Mouse (Mus musculus) monocyte, adult 5-6 weeks (primary cell): ENCODE results near the gene Rbfox1. TPM values are rescaled to one million over a fixed set of nuclear protein-coding genes. Genes with fewer than 3 reads are reported as not detected.

Source experiments
- ATAC-seq: fragments of 153-309, 156-312 bp; replicated peaks from 2 replicates; pipeline ENCODE4 v1.8.0; 2017; ENCODE audit warnings: mild to moderate bottlenecking; ENCODE audit not compliant: low TSS enrichment, insufficient number of reproducible peaks, severe bottlenecking, poor library complexity, low FRiP score
- total RNA-seq: library from RNA; stranded (forward); fragments of 200-1000, 200-491, 200-594 nt; gene quantifications from 3 replicates; pipeline ENCODE4 v1.2.3, GENCODE M21; 2017

Rbfox1 gene
- total RNA-seq, 1 experiment from 2014 or later, result not detected

DNA sequence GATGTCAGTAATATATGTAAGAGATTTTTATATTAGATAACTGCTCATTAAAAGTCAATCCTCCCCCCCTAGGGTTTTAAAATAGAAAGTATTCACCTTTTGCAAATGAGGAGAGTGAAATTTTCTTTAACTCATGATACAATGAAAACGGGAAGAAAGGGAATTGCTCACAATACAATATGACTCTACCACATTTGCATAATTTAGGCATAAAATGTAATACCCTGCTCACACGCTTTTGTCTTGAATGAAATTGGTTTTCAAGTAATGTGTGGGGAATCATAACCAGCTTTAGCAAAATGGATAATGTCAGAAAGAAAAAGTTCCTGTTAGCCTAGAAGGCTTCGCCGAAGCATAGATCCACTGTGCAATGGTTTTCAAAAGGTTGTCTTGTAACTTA lies 193.9 kb downstream of the Rbfox1 start:
- ATAC-seq, result no peak

DNA sequence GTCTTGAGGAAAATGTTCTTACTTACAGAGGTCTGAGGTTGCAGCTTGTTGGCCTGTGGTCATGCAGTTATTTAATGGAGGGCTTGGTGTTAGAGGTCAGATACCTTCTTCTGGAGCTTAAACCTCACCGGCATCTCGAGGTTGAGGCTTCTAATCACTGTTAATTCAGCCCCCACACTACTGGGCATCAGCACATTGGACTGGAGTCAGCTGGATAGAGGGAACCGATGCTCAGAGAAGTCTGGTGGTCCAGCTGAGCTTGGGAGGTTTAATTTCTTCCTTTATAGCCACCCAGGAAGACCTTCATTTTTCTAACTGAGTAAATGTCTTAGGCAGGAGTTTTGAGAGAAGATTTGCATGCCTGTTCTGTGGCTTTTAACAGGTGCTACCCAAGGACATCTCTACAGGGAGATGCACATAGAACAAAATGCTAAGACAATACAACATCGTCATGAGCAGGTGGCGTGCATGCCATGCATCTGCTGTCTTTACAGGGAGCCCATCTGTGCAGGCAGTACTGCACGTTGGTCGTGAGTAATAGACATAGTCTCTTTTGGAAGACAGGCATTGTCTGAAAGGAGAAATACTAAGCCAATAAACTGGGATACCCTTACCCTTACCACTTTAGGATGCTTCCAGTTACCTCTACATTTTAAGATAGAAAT lies 199.7 kb downstream of the Rbfox1 start:
- ATAC-seq, result no peak

DNA sequence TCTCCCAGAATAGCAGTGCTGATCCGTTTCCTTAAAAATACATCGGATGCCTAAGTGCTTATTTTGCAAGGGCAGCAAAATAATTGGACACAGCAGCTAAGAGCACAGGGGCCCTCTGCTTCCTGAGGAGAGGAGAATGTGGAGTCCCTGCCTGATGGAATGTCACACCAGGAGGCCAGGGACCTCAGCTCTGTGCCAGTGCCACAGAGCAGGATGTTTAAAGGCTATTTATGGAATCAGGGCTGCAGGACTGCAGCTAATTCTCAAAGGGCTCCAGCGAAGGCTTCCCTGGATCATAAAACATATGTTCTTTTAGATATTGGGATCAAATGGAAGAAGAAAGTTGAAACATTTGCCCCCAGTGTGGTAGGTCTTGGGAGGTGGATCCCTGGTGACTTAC lies 201.0 kb downstream of the Rbfox1 start:
- no peak for ATAC-seq

DNA sequence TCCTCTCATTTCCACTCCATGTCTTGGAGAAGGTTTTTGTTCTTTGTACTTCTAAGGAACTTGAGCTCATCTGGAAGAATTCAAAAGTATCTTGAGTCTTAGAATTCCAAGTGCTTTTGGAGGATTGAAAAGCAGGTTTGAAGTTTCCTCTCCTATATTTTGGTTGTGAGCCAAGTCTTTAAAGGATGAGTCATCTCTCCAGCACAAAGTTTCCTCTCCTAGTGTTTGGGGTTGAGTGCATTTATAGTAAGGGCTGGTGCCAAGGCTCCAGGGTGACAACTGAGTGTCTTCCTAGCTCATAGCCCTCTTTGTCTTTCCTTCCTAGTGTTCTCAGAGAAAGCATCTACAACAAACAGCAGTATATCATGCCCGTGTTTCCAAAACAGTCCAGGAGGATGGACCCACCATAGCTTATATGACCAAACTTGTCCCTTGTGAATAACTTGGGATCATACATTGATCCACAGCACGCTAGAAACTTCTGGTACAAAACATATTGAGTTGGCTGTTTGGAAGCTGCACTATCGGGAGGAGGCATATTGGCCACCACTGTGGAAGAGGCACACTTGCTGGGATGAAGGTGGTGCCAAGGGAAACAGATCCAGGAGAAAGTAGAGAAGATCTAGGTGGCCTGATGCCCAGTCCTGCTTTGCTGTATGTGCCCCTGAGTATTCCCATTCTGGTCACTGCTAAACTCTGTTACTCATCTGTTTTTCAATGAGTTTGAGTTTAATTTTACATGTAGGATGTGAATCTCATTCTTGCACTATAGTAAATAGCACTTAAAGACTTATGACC lies 206.4 kb downstream of the Rbfox1 start:
- no peak for ATAC-seq

DNA sequence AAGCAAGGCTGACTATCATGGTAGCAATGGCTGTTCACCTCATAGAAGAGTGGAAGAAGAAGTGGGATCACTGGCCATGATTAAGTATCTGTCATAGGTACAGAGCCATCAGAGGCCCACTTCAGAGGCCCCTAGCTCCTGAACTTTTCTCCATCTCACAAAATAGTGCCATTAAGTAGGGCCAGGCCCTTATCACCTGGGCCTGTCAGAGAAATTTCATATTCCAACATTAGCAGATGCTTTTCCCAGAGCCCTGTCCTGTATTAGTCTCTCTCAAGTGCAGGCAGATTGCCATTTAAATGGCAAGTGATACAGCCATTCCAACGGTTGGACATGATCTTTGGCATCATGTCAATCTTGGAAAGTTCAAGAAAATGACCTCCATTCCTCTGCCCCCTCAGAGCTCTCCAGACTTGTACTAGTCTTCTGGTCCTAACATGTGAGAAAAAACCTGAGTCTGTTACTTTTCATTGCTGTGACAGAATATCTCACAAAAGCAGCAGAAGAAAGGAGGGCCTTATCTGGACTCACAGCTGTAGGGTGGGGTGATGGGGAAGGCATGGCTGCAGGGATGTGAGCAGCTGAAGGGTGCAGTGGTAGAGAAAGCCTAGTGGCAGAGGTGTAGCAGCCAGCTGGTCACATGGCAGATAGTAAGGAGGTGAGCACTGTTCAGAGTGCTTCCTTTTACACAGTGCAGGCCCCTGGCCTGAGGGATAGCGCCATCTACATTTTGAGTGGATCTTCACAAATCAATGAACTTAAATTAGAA lies 210.6 kb downstream of the Rbfox1 start:
- no peak for ATAC-seq

DNA sequence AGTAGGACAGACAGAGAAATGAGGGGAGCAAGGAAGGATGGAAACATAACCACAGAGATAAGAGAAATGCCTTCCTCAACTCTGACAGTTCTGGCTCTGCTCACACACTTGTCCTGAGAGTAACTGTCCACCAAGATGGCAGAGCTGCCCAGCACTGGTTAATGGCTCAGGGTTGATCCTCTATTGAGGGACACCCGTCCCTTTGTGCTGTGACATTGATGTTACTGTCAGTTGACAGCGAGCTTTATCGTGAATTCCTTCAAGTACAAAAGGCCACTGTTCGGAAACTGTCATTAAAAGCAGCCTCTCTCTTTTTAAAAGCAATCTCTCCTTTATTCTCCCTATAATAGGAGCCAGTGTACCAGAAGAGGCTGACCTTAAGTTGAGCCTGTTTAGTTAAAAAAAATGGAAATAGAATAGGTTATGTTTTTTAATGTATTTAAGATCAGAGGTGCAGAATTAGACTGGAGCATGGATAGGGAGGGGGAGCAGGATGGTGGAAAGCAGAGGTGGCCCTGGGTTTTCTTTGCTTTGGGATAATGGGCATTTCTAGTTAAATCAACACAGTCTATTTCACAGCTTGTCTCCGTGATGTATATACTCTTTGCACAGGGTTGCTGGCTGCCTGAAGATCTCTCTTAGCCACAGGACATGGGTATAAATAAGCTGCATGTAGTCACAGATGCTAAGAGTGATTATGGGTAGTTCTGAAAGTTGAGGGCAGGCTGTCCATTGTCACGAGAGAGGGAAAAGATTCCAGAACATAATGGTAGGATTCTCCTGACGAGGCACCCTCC lies 212.3 kb downstream of the Rbfox1 start:
- ATAC-seq, result no peak

DNA sequence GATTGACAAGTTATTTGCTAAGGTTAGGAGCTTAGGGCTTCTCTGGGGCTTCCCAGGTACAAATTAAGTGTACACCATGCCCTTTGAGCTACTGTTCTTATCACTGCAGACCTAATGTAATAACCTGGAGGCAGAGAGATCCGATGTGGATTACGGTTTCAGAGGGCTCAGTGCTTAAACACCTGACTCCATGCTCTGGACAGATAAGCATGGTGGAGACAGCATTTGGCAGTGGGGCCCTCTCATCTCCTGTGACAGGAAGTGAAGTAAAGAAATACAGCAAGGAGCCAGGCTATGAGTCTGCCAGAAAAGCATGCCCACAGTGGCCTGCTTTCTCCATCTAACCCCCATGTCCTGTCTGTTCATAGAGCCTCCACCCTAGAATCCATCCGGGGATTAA lies 213.0 kb downstream of the Rbfox1 start:
- no peak for ATAC-seq

DNA sequence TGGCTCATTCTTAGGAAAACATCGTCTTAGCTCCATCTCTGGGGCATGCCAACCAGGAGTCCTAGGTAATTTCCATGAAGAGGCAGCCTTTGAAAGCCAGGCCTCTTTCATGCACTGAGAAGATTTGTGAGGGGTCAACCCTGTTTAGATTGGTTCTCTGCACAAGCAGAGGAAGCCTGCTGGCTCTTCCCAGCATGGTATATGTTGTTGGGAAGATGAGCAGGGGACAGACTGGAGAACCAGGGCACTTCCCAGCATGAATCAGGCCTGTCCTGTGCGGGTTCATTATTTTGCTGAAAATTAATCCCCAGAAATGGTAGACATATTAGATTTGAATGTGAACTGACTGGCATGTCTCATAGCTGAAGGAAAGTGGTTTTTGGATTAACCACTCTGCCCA lies 214.4 kb downstream of the Rbfox1 start:
- no peak for ATAC-seq

DNA sequence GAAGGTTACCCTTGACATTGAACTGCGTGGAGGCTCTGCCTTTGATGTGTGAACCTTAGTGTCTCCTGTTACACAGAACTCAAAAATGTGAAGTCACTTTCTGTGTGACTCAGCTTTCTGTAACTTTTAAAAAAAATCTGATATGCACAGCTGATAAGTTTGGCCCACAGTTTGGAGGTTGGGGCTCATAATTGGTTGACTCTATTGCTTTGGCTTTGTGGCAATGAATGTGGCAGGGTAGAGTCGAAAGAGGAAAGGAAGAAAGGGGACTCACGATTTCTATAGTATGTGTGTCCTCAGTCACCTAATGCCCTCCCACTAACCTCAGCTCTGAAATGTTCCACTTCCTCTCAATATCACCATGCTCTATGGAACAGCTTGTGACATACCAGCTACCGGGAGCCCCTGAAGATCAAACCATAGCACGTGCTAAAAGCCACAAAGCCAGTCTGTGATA lies 215.3 kb downstream of the Rbfox1 start:
- no peak for ATAC-seq

DNA sequence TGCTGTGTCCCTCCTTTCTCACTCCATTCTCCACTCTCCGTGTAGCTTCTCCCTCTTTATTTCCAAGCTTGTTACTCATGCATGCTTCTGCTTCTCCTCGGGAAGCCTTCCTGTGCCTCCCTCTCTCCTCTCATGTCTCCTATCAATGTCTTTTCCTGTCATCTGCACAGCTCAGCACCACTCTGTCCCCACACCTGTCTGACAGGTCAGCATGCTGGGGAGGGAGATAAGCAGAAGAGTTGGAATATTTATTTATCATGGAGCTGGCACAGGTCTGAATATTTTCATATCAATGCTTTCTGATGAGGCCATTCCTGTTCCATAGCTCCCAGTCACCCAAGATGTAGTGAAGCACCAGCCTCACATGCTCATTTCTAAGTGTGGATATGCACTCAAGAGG lies 218.6 kb downstream of the Rbfox1 start:
- ATAC-seq, result no peak

DNA sequence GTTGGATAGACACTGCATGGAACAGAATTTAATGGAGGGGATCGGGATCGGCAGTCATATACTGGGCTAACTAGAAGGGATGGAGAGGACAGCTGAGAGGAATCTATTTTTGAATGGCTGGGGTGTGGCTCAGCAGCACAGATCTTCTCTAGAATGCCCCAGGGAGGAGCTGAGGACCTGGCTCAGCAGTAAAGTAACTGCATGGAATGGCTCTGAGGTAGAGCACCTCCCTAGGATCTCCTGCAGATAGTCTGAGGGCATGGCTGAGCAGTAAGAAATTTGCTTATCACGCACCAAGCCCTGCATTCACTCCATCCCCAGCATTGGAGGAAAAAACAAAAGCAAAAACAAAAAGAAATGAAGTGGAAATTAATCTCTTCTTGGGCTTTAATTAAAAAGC lies 225.0 kb downstream of the Rbfox1 start:
- no peak for ATAC-seq

DNA sequence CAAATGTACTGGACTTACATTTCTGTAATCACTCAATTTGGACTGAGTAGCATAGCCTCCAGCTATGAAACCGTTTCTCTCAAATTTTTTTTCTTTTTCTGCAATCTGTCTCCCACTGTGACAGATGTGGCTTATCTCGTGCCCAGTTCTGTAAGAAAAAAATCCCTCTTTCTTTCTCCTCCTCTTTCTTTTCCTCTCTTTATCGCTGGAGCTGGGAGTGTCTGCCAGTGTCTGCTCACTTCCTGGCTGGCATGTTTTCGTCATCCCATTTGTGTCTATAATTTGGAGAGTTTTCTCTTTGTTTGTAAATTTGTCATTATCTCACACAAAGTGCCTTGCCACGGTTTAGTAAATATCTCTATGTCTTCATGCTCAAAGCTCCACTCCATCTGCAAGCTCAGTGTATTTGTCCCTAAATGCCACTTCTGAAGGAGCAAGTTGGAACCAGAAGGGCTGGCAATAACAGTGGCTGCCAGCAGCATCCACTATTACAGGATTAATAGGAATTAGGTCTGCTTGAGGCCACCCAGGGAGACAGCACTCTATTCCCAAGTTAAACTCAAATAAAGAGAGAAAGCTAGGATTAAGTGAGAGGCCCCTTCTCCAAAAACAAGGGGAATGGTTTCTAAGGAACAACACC lies 228.8 kb downstream of the Rbfox1 start:
- no peak for ATAC-seq

DNA sequence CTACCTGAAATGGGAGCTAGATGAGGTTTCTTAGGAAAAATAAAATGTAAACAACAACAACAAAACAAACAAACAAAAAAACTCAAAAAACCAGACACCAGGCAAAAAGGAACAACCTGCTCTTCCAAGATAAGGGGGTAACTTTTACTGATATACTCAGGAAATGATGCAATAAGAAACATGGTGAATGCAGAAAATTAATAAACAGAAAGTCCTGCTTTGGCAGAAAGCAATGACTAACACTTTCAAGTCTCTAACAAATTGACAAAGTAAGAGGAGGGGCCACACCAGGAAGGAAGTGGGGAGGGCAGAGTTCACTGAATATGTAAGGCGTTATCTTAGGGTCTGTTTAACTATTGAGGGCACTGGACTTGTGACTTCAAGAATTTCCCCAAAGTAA lies 234.3 kb downstream of the Rbfox1 start:
- ATAC-seq, result no peak

DNA sequence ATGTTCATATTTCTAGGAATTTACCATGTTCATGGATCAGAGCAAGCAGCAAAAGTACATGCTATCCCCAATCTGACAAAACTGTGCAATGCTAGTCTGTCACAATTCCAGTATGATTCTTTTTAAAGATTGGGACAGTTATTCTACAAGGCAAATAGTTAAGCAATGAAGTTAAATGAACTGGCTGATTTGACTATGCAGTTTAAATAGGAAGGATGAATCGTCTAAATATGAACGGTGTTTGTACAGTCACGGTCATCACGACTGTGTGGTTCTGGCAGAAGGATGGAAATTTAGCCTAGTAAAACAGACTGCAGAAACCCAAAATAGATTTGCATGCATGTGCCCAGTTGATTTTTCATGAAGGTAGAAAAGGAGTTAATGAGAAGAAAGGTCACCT lies 236.1 kb downstream of the Rbfox1 start:
- ATAC-seq, result no peak

DNA sequence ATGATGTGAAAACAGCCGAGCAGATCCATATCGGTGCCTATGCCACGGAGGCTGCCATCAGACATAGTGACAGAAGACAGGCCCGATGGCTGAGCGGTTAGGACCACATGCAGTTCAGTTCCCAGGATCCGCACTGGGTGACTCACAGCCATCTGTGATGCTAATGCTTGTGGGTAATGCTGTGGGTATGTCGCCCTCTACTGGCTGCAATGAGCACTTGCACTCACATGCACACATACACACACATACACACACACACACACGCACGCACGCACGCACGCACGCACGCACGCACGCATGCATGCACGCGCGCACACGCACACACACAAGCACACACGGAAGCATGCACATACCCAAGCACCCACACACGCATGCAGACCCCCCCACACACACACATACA lies 237.7 kb downstream of the Rbfox1 start:
- ATAC-seq, result no peak

DNA sequence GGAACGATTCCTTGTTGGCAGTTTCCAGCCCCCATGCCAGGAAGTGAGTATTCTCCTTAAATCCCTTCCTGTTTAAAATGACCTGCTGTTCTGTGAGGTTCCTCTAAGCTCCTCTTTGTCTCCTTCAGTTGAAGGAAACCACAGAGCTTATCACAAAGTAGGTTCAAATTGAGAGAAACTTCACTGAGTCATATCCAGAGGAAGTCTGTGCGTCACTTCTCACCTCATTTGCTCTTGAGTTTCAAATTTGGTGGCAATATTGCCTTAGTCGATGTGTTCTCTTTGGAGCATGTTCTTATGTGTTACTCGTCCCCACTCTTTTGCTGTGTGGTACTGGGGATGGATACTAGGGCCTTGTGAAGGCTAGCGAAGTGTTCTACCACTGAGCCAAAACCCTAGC lies 243.2 kb downstream of the Rbfox1 start:
- no peak for ATAC-seq

DNA sequence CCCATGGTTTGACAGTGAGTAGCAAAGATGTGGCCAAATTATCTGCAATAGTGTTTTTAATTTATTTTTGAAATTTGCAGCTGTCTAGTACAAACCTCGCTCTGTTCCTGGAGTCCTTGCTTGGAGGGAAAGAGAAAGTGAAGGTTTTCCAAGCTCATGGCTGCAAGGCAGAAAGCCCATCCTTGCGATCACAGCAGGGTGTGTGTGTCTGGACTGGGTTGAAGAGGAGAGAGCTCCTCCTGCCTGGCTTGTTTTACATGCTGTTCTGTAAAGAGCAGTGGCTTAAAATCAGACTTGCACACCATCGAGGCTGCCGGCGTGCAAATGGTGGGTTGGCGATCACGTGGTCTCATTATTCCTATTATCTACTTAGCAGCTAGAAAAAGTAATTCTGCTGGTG lies 249.9 kb downstream of the Rbfox1 start:
- no peak for ATAC-seq

DNA sequence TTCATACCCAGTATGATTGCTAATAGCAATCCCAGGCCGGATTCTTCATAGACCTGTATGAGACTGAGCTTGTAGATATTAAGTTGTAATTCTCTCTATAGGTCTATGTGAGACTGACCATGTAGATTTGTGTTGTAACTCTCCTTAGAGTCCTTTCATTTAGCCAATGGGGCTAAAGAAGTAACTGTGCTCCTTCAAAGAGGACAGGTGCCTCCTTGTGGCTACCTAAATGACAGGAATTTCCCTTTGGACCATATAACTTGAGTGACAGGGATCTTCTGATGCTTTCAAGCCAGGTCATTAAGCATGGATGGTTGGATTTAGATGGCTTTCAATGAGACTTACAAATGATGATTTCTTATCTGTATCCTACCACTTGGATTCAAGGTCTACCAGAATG lies 254.3 kb downstream of the Rbfox1 start:
- no peak for ATAC-seq

DNA sequence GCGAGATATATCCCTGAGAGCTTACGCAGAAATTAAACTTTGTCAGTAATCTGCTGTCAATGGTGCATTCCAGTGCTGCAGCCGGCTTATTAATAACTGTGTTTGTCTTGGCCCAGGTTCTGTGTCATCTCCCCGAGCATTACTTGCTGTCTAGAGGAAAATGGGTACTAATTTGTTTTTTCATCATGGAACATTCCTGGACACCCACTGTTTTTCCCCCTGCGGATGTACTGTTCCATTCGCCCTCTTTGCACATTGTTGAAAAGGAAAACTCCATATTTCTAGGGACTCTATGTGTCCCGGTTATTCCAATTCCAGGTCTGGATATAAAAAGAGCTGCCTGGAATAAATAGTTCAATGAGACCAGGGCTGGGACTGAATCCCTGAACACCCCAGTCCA lies 262.8 kb downstream of the Rbfox1 start:
- no peak for ATAC-seq
